Mouse (Mus musculus): ENCODE measurements around the gene Rhobtb3. TPM values are rescaled to one million over a fixed set of nuclear protein-coding genes. Genes with fewer than 3 reads are reported as not detected.

Gene Rhobtb3
- total RNA-seq, 2 experiments from 2014 or later: 15.9 to 16.7 TPM

Other genes with a start within 250 kb of the Rhobtb3 start
- gene Ell2, start 237.2 kb downstream of the Rhobtb3 start, total RNA-seq (2021): 10 to 100 TPM; 46.4 to 59.8 TPM
- gene Glrx, start 104.1 kb downstream of the Rhobtb3 start, total RNA-seq (2021): 10 to 100 TPM; 48.1 to 55.5 TPM
- gene Spata9, start 23.2 kb upstream of the Rhobtb3 start, total RNA-seq (2021): not detected
- gene Rfesd, start 74.8 kb upstream of the Rhobtb3 start, total RNA-seq (2021): 10 to 100 TPM; 18.5 to 19.0 TPM
- 1 to 10 TPM; 4.9 to 5.4 TPM for gene Gpr150, start 113.1 kb upstream of the Rhobtb3 start, total RNA-seq (2021)
- gene Arsk, start 154.7 kb upstream of the Rhobtb3 start, total RNA-seq (2021): 1 to 10 TPM; 4.3 to 6.2 TPM
- gene Ttc37, start 154.8 kb upstream of the Rhobtb3 start, total RNA-seq (2021): 10 to 100 TPM; 17.9 to 21.5 TPM

Data from left cerebral cortex, adult 18-20 months (tissue).